Mouse (Mus musculus): ENCODE data around the gene Rpl22.

- TF ChIP-seq CTCF (IDR thresholded peaks at IDR 0.05; ENCODE audit: insufficient read depth, low read depth, low read length) (no peak), POLR2A (IDR thresholded peaks at IDR 0.05; ENCODE audit: insufficient read depth, low read depth, low read length) (peak; percentile 21; the same call in 1 of the 2 replicates)
Observed at GRCm38 (mm10) chr4:152338419-152339292, 13.1 kb downstream of the Rpl22 start, which contains the start of gene Chd5.
